Mouse (Mus musculus) erythroblast, embryonic 14.5 days (primary cell): Measurements from ENCODE around the gene Krtdap.

ENCODE experiments used
- GATA1 ChIP-seq: IDR thresholded peaks from 2 replicates; pipeline ENCODE4 v1.6.1; 2012; ENCODE audit warnings: low read length, inconsistent platforms, mixed read lengths
- TAL1 ChIP-seq: IDR thresholded peaks from 3 replicates; pipeline ENCODE4 v1.6.1; 2012; ENCODE audit warnings: low read length, inconsistent platforms, mixed read lengths

DNA sequence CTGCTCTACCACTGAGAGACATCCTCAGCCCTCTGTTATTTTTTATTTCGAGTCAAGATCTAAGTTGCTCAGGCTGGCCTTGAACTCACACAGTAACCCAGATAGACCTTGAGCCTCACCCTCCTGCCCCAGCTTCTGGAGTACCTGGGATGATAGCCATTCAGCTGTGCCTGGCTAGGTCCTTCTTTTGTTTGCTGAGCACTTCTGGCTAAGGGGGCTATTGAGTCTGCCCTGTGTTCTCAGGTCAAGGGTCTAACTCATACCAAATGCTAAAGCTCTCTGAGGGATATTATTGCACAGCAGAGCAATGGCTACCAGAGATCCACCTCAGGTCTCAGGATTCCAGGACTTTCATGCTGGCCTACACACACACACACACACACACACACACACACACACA lies 2.5 kb upstream of the Krtdap start:
- TF ChIP-seq GATA1 (no peak), TAL1 (no peak)
